Mouse (Mus musculus): ENCODE measurements around the gene Gpa33.
A peak's percentile ranks its signal among the peaks of the same experiment; 100 is the strongest.

DNA sequence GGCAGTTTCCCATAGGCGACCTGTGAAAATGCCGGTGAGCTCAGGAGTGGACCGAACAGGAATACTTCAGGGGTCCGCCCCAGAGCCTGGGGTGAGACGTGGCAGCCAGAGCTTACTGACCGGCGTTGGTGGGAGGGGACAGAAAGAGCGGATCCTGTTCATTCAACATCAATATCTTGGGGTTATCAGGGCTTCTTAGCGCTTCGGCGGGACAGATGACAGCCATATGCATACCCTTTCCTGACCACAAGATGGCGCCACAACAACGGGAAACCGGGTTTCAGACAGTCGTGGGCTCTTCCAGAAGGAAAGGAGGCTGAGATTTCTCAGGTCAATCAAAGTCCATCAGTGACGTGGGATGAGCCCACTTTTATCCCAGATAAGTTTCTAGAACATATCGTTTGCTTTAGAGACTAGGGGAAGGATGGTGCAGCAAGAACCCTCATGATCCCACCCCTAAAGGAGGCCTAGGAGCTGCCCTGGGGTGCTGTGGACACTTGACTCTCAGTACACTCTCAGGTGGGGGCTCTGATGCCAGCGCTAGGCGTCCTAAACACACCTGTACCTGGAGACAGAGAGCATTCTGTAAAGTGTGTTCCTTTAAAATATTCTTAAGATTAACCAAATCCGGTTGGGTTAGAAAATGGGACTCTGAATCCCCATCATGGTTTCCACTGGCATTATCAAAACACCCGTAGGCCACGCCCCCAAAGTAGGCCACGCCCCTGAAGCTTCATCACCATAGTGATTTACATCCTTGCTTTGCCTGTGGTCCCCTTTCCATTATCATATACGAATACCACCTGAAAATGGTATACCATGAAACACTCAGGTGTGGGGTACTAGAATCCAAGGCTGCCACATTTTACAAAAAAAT, 30.8 kb downstream of the Gpa33 start:
- peak; percentile 96 for TF ChIP-seq CTCF (IDR thresholded peaks at IDR 0.05; ENCODE audit: borderline replicate concordance, extremely low read depth, insufficient read depth, insufficient read length)
- TF ChIP-seq POLR2A (IDR thresholded peaks at IDR 0.05; ENCODE audit: borderline replicate concordance, extremely low read depth, insufficient read depth, insufficient read length, poor library complexity, severe bottlenecking), result no peak
